Mouse (Mus musculus) ovary, postnatal 14 days (tissue): ENCODE measurements at regions not wholly inside any gene's neighbourhood (a gene's known extent, or its start where the extent isn't known, plus 50 kb on each side); places are given as distances from the start of the nearest gene placed in this dataset.

Experiments used
- DNase-seq: peaks from one replicate; pipeline ENCODE4 v3.0.0; 2022; ENCODE audit warnings: low spot score

- no peak for DNase-seq
Observed at GRCm38 (mm10) chr13:59916166-59917044, 93.5 kb upstream of the Tut7 start.

- DNase-seq, result no peak
Observed at GRCm38 (mm10) chr13:59915734-59916133, 92.8 kb upstream of the Tut7 start.

GRCm38 (mm10) chr13:59910179-59911071 lies 87.5 kb upstream of the Tut7 start:
- no peak for DNase-seq

GRCm38 (mm10) chr13:59909400-59909799 lies 86.5 kb upstream of the Tut7 start:
- DNase-seq, result no peak

- DNase-seq, result no peak
Observed at GRCm38 (mm10) chr13:59908786-59909185, 85.8 kb upstream of the Tut7 start.

GRCm38 (mm10) chr13:59905488-59905887 lies 82.5 kb upstream of the Tut7 start:
- DNase-seq, result no peak

- no peak for DNase-seq
Observed at GRCm38 (mm10) chr13:59904415-59904814, 81.5 kb upstream of the Tut7 start.

- no peak for DNase-seq
Observed at GRCm38 (mm10) chr13:59899521-59899920, 76.6 kb upstream of the Tut7 start.

GRCm38 (mm10) chr13:59895754-59896153 lies 72.8 kb upstream of the Tut7 start:
- no peak for DNase-seq

GRCm38 (mm10) chr13:59894094-59894493 lies 71.1 kb upstream of the Tut7 start:
- no peak for DNase-seq

GRCm38 (mm10) chr13:59892961-59893360 lies 70.0 kb upstream of the Tut7 start:
- DNase-seq, result no peak

GRCm38 (mm10) chr13:59892340-59892739 lies 69.4 kb upstream of the Tut7 start:
- no peak for DNase-seq

GRCm38 (mm10) chr13:59891737-59892136 lies 68.8 kb upstream of the Tut7 start:
- DNase-seq, result no peak

GRCm38 (mm10) chr13:59889468-59890117 lies 66.6 kb upstream of the Tut7 start:
- no peak for DNase-seq

GRCm38 (mm10) chr13:59888038-59889016 lies 65.4 kb upstream of the Tut7 start:
- DNase-seq, result no peak

GRCm38 (mm10) chr13:59887306-59887705 lies 64.4 kb upstream of the Tut7 start:
- DNase-seq, result no peak

- no peak for DNase-seq
Observed at GRCm38 (mm10) chr13:59886572-59886971, 63.6 kb upstream of the Tut7 start.

- no peak for DNase-seq
Observed at GRCm38 (mm10) chr13:59881989-59882784, 59.2 kb upstream of the Tut7 start.

GRCm38 (mm10) chr13:59880055-59880454 lies 57.1 kb upstream of the Tut7 start:
- no peak for DNase-seq

GRCm38 (mm10) chr13:59875637-59876036 lies 52.7 kb upstream of the Tut7 start:
- no peak for DNase-seq
